Mouse (Mus musculus) forebrain, embryonic 14.5 days (tissue): ENCODE results near the gene Gnb1. TPM values are rescaled to one million over a fixed set of nuclear protein-coding genes. Genes with fewer than 3 reads are reported as not detected.

Experiments used
- ATAC-seq: fragments of 200-750 bp; cut with Nextera tagmentation; 2 replicates; pipeline ENCODE4 v1.8.0; 2017; ENCODE audit warnings: mild to moderate bottlenecking, moderate library complexity
- DNase-seq: peaks from one replicate; pipeline ENCODE4 v3.0.0-alpha.2; 2015; ENCODE audit warnings: low spot score
- H3K27ac ChIP-seq: fragments of 300-500 bp; sonication (generic); 2 replicates; pipeline ENCODE4 v1.5.1; 2014; ENCODE audit warnings: low read depth, mild to moderate bottlenecking, control low read depth, low read length, moderate library complexity
- H3K27me3 ChIP-seq: fragments of 300-500 bp; sonication (generic); replicated peaks from 2 replicates; pipeline ENCODE4 v1.6.1; 2014; ENCODE audit warnings: low read length, control low read depth, mixed read lengths; ENCODE audit not compliant: control insufficient read depth, insufficient read depth
- H3K36me3 ChIP-seq: fragments of 300-500 bp; sonication (generic); 2 replicates; pipeline ENCODE4 v1.6.1; 2014; ENCODE audit warnings: low read length, control low read depth; ENCODE audit not compliant: control insufficient read depth, insufficient read depth
- H3K4me1 ChIP-seq: fragments of 300-500 bp; sonication (generic); 2 replicates; pipeline ENCODE4 v1.6.1; 2014; ENCODE audit warnings: antibody characterized with exemption, low read length, control low read depth; ENCODE audit not compliant: control insufficient read depth, insufficient read depth
- H3K4me2 ChIP-seq: fragments of 300-500 bp; sonication (generic); 2 replicates; pipeline ENCODE4 v1.6.1; 2014; ENCODE audit warnings: mild to moderate bottlenecking, control low read depth, low read length
- H3K4me3 ChIP-seq: fragments of 300-500 bp; sonication (generic); 2 replicates; pipeline ENCODE4 v1.5.1; 2014; ENCODE audit warnings: low read depth, low read length, control low read depth
- H3K9ac ChIP-seq: fragments of 300-500 bp; sonication (generic); 2 replicates; pipeline ENCODE4 v1.6.1; 2014; ENCODE audit warnings: mild to moderate bottlenecking, low read length, control low read depth, moderate library complexity
- H3K9me3 ChIP-seq: fragments of 300-500 bp; sonication (generic); replicated peaks from 2 replicates; pipeline ENCODE4 v1.6.1; 2016; ENCODE audit warnings: low read length, control low read depth, mixed read lengths; ENCODE audit not compliant: control insufficient read depth
- WGBS: fragments of 180-500 bp; shearing (Covaris S2); extraction: QIAGEN DNeasy Blood & Tissue Kit; methylation state at CpG from one replicate; pipeline ENCODE4 v1.1.7; 2014; 5-methylcytosine and 5-hydroxymethylcytosine counted together
- polyA plus RNA-seq: library from polyadenylated mRNA; unstranded; fragments of >200 nt; fragmentation: Nextera tagmentation; extraction: Ambion mirVana; gene quantifications from 2 replicates; pipeline ENCODE4 v1.2.1, GENCODE M21; 2014

Gene Gnb1
- polyA plus RNA-seq, 1 experiment from 2014 or later, result 1,105 TPM

DNA sequence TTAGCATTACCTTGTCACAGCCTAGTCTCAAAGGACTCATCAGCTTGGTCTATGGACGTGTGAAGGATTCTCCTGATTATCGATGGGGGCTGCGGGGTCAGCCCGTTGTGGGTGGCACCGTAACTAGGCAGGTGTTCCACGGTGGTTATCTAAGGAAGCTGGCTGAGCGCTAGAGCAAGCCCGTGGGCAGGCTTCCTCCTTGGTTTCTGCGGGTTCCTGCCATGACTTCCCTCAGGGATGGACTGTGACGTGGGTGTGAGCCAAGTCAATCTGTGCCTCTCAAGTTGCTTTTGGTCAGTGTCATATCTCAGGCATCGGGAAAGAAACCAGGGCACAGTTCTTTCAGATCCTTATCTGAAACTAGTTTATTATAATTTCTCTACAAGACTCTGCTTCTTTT is 83.8 kb downstream of the Gnb1 start:
- WGBS, result 93% methylated on average over 11 of the region's 11 CpGs
- ATAC-seq (no peak), DNase-seq (no peak)
- H3K36me3 ChIP-seq, result peaks cover 39% of the 10 kb centered on the region
- no peak overlapping the region for H3K27ac ChIP-seq
- H3K4me2 ChIP-seq, result no peak overlapping the region
- no peak overlapping the region for H3K9ac ChIP-seq
- H3K9me3 ChIP-seq, result no peaks in the 10 kb centered on the region
- no peaks in the 10 kb centered on the region for H3K27me3 ChIP-seq
- H3K4me1 ChIP-seq, result no peaks in the 10 kb centered on the region
- H3K4me3 ChIP-seq, result no peak overlapping the region

DNA sequence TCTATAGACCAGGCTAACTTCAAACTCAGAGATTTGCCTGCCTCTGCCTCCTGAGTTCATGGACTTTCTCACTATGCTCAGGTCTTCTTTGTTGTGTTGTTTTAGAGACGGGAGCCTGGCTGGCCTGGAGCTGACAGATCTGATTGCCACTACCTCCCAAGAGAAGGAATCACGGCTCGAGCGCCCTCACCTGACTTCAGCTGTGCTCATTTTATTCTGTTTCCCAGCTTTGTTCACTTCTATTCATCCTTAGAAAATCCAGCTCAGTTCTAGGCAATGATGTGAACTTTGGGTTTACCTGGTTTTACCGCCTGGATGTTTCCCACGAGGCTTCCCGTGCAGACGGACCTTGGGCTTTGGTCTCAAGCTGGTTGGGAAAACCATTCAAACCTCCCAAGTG is 84.4 kb downstream of the Gnb1 start:
- H3K4me3 ChIP-seq, result no peak overlapping the region
- no peak overlapping the region for H3K27ac ChIP-seq
- H3K4me2 ChIP-seq, result no peak overlapping the region
- ATAC-seq, result no peak
- no peak overlapping the region for H3K9ac ChIP-seq
- H3K4me1 ChIP-seq, result no peaks in the 10 kb centered on the region
- 84% methylated on average over 8 of the region's 8 CpGs for WGBS
- peaks cover 37% of the 10 kb centered on the region for H3K36me3 ChIP-seq
- H3K9me3 ChIP-seq, result no peaks in the 10 kb centered on the region
- no peak for DNase-seq
- no peaks in the 10 kb centered on the region for H3K27me3 ChIP-seq

DNA sequence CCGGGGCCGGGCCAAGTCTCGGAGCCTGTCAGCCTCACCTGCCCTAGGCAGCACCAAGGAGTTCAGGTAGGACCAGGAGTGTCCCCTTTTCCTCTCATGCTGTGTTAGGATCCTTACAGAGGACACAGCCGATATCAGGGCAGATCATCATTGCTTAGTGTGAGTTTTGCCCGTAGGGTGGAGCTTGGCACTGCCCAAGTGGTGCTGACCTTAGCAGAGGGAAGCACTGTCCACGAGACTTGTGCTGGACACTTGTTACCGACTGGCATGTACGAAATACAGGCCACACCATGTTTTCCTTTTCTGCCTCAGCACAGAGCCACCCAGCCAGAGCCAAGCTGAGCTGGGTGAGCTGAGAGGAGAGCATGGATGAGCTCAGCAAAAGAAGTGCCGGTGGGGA is 86.0 kb downstream of the Gnb1 start:
- H3K36me3 ChIP-seq, result peaks cover 42% of the 10 kb centered on the region
- no peak overlapping the region for H3K4me3 ChIP-seq
- no peak overlapping the region for H3K4me2 ChIP-seq
- H3K9me3 ChIP-seq, result no peaks in the 10 kb centered on the region
- no peak overlapping the region for H3K9ac ChIP-seq
- ATAC-seq (no peak), DNase-seq (no peak)
- H3K27ac ChIP-seq, result no peak overlapping the region
- no peaks in the 10 kb centered on the region for H3K27me3 ChIP-seq
- H3K4me1 ChIP-seq, result no peaks in the 10 kb centered on the region
- WGBS, result 94% methylated on average over 9 of the region's 9 CpGs

DNA sequence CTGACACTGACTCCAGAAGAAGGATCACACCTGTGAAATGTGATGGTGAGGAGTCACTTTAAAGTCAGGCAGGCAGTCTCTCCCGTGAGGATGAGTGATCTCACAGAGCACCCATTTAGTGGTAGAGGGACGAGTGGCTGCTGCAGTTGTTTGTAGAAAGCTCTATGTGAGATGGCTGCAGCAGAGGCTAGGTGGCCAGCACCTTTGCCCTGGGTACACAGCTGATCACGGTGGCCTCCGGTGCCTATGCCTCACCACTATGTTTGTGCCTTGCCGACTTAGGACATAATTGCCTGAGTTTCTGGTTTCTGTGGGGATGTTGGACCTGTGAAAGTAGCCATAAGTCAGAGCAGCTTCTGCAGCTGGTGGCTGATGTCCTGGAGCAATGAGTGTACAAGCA is 86.6 kb downstream of the Gnb1 start:
- peaks cover 47% of the 10 kb centered on the region for H3K36me3 ChIP-seq
- no peaks in the 10 kb centered on the region for H3K27me3 ChIP-seq
- no peak overlapping the region for H3K4me2 ChIP-seq
- DNase-seq, result no peak
- no peaks in the 10 kb centered on the region for H3K9me3 ChIP-seq
- 89% methylated on average over 5 of the region's 5 CpGs for WGBS
- no peak overlapping the region for H3K4me3 ChIP-seq
- H3K27ac ChIP-seq, result no peak overlapping the region
- no peak overlapping the region for H3K9ac ChIP-seq
- H3K4me1 ChIP-seq, result no peaks in the 10 kb centered on the region
- no peak for ATAC-seq

DNA sequence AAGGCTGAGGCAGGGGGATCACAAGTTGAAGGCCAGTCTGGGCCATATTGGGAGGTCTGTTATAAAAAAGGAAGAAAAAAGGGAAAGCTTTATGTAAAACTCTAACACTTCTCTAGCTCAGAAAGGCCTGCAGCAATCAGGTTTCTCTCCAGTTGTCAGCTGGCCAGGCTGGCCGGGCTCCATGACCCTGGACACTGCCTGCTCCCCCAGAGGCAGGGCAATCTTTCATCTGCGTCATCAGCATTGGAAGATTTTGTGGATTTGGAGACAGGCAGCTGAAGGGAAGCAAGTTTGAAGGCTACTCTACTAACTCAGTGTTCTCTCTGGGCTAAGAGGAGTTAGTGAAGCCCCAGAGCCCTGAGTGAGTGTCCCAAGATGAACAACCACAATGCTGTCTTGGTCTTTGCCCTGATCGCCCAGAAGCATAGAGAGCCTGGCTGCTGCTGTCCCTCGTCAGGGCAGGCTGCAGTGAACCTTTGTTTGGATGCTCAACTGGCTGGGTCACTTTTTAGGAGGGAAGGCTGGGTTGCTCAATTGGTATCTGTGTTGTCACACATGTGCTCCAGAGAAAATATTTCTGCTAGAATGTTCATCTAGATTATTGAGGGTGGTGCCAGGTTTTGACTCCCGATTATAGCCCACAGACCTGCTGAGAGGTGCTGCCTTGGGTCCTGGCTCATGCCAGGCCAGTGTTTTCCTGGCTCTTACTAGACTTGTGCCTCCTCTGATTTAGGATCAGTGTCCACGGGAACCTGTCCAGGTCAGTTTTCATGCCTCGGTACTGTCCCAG is 87.4 kb downstream of the Gnb1 start:
- no peaks in the 10 kb centered on the region for H3K27me3 ChIP-seq
- H3K27ac ChIP-seq, result no peak overlapping the region
- H3K4me3 ChIP-seq, result no peak overlapping the region
- no peak overlapping the region for H3K4me2 ChIP-seq
- H3K36me3 ChIP-seq, result peaks cover 51% of the 10 kb centered on the region
- DNase-seq (no peak), ATAC-seq (no peak)
- WGBS, result 90% methylated on average over 7 of the region's 7 CpGs
- H3K9me3 ChIP-seq, result no peaks in the 10 kb centered on the region
- no peak overlapping the region for H3K9ac ChIP-seq
- no peaks in the 10 kb centered on the region for H3K4me1 ChIP-seq

DNA sequence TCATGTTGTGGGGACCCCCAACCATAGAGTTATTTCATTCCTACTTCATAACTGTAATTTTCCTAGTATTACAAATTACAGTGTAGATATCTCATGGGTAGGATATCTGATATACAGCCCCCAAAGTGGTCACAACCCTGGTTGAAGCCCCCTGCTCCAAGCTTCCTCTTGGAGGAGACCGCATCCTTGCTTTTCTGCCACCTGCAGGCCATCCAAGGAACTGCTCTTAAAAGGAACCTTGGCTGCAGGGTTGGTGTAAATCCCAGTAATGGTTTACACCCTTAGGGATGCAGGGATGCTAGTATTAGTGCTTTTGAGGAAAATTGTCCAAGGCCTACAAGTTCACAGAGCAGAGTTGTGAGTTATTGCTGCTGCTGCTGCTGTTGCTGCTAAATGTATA is 89.3 kb downstream of the Gnb1 start:
- Histone ChIP-seq H3K9ac (no peak overlapping the region), H3K4me3 (no peak overlapping the region), H3K4me2 (no peak overlapping the region), H3K9me3 (no peaks in the 10 kb centered on the region), H3K36me3 (peaks cover 69% of the 10 kb centered on the region), H3K4me1 (no peaks in the 10 kb centered on the region), H3K27ac (no peak overlapping the region), H3K27me3 (no peaks in the 10 kb centered on the region)
- no peak for ATAC-seq
- whole genome bisulfite sequencing, result 19% methylated on average over 1 of the region's 1 CpGs
- DNase-seq, result peak; percentile 73

DNA sequence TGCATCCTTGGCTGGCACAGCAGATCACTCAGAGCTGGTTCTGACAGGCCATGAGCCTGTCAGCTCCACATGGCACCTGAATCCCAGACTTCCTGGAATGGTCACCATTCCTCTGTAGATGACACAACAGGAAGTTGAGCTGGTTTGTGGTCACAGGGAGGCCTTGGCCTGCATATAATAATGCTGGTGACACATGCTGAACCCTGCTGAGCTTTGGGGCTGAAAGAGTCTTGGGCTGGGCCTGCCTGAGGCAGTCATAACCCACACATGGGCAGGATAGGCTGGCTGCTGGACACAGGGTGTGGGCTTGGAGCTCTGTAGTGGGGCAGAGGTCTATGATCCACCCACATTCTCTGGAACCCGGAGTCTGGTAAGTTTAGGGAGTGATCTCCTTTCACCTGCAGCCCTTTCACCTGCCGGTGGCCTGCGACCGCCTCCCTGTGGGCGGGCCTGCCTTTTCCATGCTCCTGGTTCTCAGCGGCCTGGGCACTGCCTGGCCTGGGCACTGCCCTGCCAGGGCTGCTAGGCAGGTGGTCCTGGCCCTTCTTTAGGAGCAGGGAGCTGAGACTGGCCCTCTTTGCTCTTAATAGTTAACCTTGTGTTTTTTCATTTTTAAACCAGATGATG is 91.2 kb downstream of the Gnb1 start:
- WGBS, result 92% methylated on average over 6 of the region's 6 CpGs
- H3K4me1 ChIP-seq, result no peaks in the 10 kb centered on the region

DNA sequence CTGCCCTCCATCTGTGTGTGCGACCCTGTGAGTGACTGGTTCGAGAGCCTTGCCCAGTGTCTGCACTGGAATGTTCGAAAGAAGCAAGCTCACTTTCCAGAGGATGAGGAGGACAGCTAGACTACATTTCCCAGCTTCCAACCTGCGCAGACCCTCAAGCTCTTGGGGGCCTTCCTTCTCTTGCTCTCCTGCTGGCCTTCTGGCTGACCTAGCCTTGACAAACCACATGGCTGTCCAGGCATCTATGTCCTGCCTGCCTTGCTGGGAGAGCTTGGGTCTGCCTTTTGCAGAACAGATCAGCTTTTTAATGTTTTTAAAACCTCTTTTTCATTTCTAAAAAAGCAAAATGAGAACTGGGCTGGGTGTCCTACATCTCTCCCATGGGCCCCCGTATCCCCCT is 98.2 kb downstream of the Gnb1 start:
- Histone ChIP-seq H3K4me1 (no peaks in the 10 kb centered on the region), H3K36me3 (peaks cover 65% of the 10 kb centered on the region), H3K4me2 (no peak overlapping the region), H3K9ac (no peak overlapping the region), H3K27me3 (no peaks in the 10 kb centered on the region), H3K27ac (no peak overlapping the region), H3K9me3 (no peaks in the 10 kb centered on the region), H3K4me3 (no peak overlapping the region)
- ATAC-seq (no peak), DNase-seq (no peak)
- 93% methylated on average over 5 of the region's 5 CpGs for WGBS

More for the DNA sequence above, 91.2 kb downstream of the Gnb1 start:
- no peak for ATAC-seq
- Histone ChIP-seq H3K27me3 (no peaks in the 10 kb centered on the region), H3K27ac (no peak overlapping the region), H3K9ac (no peak overlapping the region), H3K9me3 (no peaks in the 10 kb centered on the region), H3K4me3 (no peak overlapping the region), H3K36me3 (peaks cover 70% of the 10 kb centered on the region), H3K4me2 (no peak overlapping the region)
- no peak for DNase-seq

DNA sequence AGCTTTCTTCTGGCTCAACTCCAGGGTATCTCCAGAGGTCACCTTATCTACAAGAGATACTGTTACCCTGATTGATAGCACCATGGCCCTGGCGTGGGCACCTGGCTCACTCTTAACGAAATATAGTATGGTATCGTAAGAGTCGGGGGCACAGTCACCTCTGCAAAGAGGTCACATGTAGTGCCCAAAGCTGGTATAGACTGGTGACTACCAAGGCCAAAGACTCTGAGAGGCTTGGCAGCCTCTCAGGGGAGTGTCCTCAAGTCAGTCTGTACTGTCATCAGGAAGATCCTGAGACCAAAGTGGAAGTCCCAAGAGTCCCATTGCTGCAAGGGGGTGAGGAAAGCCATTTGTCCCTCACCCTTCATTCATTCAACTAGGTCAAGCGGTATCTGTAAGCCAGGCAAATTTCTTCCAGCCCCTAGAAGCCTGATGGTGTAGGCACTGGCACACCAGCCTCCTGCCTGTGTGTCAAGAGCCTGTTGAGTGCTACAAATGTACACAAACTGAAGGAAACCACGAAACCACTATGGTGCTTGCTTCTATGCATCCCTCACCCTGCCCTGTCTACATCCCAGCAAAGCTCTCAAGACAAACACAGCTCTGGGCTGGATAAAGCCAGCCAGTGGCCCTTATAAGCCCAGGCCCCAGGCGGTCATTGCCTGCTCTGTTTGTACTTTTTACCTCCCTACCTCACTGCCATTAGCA is 100.0 kb downstream of the Gnb1 start:
- H3K36me3 ChIP-seq, result peaks cover 49% of the 10 kb centered on the region

More for the DNA sequence above, 100.0 kb downstream of the Gnb1 start:
- WGBS, result 84% methylated on average over 7 of the region's 7 CpGs
- no peak overlapping the region for H3K4me2 ChIP-seq
- no peaks in the 10 kb centered on the region for H3K27me3 ChIP-seq
- H3K4me3 ChIP-seq, result no peak overlapping the region
- ATAC-seq (no peak), DNase-seq (no peak)
- H3K9me3 ChIP-seq, result no peaks in the 10 kb centered on the region
- H3K27ac ChIP-seq, result no peak overlapping the region
- no peaks in the 10 kb centered on the region for H3K4me1 ChIP-seq
- no peak overlapping the region for H3K9ac ChIP-seq
